Mouse (Mus musculus) heart, postnatal 0 days (tissue): ENCODE data around the gene Eva1a. TPM values are rescaled to one million over a fixed set of nuclear protein-coding genes. Genes with fewer than 3 reads are reported as not detected.

Source experiments
- ATAC-seq: fragments of 200-750 bp; cut with Nextera tagmentation; 2 replicates; pipeline ENCODE4 v1.8.0; 2017; ENCODE audit warnings: low read depth, moderate number of reproducible peaks, moderate library complexity; ENCODE audit not compliant: insufficient read depth
- DNase-seq: peaks from one replicate; pipeline ENCODE4 v3.0.0-alpha.2; 2016; ENCODE audit warnings: low spot score
- H3K27ac ChIP-seq: fragments of 300-500 bp; sonication (generic); 2 replicates; pipeline ENCODE4 v1.5.1; 2014; ENCODE audit warnings: low read depth, mild to moderate bottlenecking
- H3K27me3 ChIP-seq: fragments of 300-500 bp; sonication (generic); 2 replicates; pipeline ENCODE4 v1.6.1; 2014; ENCODE audit warnings: low read length, mixed read lengths; ENCODE audit not compliant: control insufficient read depth, insufficient read depth
- H3K36me3 ChIP-seq: fragments of 300-500 bp; sonication (generic); replicated peaks from 2 replicates; pipeline ENCODE4 v1.6.1; 2014; ENCODE audit warnings: low read length, mixed read lengths; ENCODE audit not compliant: control insufficient read depth, insufficient read depth
- H3K4me1 ChIP-seq: fragments of 300-500 bp; sonication (generic); 2 replicates; pipeline ENCODE4 v1.6.1; 2014; ENCODE audit warnings: antibody characterized with exemption; ENCODE audit not compliant: control insufficient read depth, insufficient read depth
- H3K4me2 ChIP-seq: fragments of 300-500 bp; sonication (generic); 2 replicates; pipeline ENCODE4 v1.6.1; 2014; ENCODE audit warnings: low read depth, mild to moderate bottlenecking, low read length, moderate library complexity
- H3K4me3 ChIP-seq: fragments of 300-500 bp; sonication (generic); 2 replicates; pipeline ENCODE4 v1.5.1; 2014; ENCODE audit warnings: low read depth, low read length
- H3K9ac ChIP-seq: fragments of 300-500 bp; sonication (generic); replicated peaks from 2 replicates; pipeline ENCODE4 v1.6.1; 2014; ENCODE audit warnings: low read depth, low read length, mixed read lengths
- H3K9me3 ChIP-seq: fragments of 300-500 bp; sonication (generic); replicated peaks from 2 replicates; pipeline ENCODE4 v1.6.1; 2016; ENCODE audit warnings: low read length; ENCODE audit not compliant: control insufficient read depth
- CTCF ChIP-seq: IDR thresholded peaks from 2 replicates; pipeline ENCODE4 v1.5.1; 2016; ENCODE audit warnings: antibody characterized with exemption, control low read depth, low read depth
- EP300 ChIP-seq: IDR thresholded peaks from 2 replicates; pipeline ENCODE4 v1.6.1; 2016; ENCODE audit warnings: antibody characterized with exemption, low read depth
- WGBS: fragments of 180-500 bp; shearing (Covaris S2); extraction: QIAGEN DNeasy Blood & Tissue Kit; methylation state at CpG from one replicate; pipeline ENCODE4 v1.1.7; 2014; 5-methylcytosine and 5-hydroxymethylcytosine counted together
- polyA plus RNA-seq: library from polyadenylated mRNA; unstranded; fragments of >200 nt; fragmentation: Nextera tagmentation; extraction: Ambion mirVana; gene quantifications from 2 replicates; pipeline ENCODE4 v1.2.1, GENCODE M21; 2015
- total RNA-seq: library from RNA; depleted of rRNA; stranded (reverse); fragments of >200 nt; gene quantifications from 2 replicates; pipeline ENCODE4 v1.2.3, GENCODE M21; 2014; ENCODE audit warnings: low replicate concordance

Gene Eva1a
- total and polyA plus RNA-seq, 2 experiments from 2014 or later: 4.2 to 6.6 TPM

DNA sequence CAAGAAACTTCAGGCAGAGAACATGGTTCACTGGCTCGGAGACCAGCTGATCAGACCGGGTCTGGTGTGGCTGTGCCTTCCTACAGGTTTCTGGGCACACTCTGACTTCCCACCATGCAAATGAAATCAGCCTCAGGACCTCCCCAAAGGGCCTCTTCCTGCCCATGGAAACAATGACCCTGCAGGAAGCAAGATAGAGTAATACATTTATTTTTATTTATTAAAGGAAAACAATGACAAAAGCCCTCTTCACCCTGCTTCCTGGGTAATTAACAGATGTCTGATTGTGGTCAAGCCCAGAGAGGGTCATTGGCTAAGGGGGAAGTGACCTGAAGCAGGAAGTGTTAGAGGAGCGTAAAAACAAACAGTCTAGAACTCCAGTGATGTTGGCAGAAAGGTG lies 43.4 kb downstream of the Eva1a start:
- Histone ChIP-seq H3K36me3 (no peaks in the 10 kb centered on the region), H3K4me3 (no peak overlapping the region), H3K9me3 (no peaks in the 10 kb centered on the region; the same call in 1 of the 2 replicates), H3K27me3 (no peaks in the 10 kb centered on the region), H3K4me1 (no peaks in the 10 kb centered on the region), H3K9ac (no peak overlapping the region), H3K4me2 (no peak overlapping the region), H3K27ac (peak overlapping the region; percentile 86)
- DNase-seq: peak; percentile 52
- 51% methylated on average over 3 of the region's 3 CpGs for WGBS
- peak; percentile 82 for ATAC-seq
- peak; percentile 85; the same call in 1 of the 2 replicates for TF ChIP-seq EP300
- TF ChIP-seq CTCF: no peak

DNA sequence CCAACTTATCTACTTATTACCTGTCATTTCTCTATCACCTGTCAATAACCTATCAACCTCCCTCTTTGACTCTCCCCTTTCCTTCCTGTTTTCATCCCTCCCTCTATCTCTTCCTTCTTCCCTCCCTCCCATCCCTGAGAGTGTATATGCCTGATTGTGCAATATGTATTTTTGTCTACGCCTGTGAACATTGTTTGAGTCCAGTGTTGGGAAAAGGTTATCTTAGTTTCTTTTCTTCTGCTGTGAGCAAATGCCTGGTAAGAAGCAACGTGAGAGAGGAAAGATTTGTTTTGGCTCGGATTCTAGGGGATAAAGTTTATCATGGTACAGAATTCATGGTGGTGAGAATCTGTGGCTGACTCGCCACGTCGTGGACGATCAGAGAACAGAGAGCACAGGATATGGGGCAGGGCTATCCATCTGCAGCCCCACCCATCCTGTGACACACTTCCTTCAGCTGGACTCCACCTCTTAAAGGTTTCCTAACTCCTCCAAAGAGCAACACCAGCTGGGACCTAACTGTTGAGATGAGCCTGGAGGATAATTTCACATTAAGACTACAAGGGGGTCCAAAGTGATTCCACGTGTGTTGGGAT lies 44.6 kb downstream of the Eva1a start:
- H3K4me2 ChIP-seq: no peak overlapping the region
- no peaks in the 10 kb centered on the region; the same call in 1 of the 2 replicates for H3K9me3 ChIP-seq
- 59% methylated on average over 8 of the region's 8 CpGs for WGBS
- no peak overlapping the region for H3K4me3 ChIP-seq
- H3K36me3 ChIP-seq: no peaks in the 10 kb centered on the region
- peak overlapping the region; percentile 70 for H3K27ac ChIP-seq
- H3K4me1 ChIP-seq: no peaks in the 10 kb centered on the region
- DNase-seq: peak; percentile 40
- no peak for TF ChIP-seq CTCF
- TF ChIP-seq EP300: no peak
- H3K9ac ChIP-seq: no peak overlapping the region
- ATAC-seq: no peak
- no peaks in the 10 kb centered on the region for H3K27me3 ChIP-seq

DNA sequence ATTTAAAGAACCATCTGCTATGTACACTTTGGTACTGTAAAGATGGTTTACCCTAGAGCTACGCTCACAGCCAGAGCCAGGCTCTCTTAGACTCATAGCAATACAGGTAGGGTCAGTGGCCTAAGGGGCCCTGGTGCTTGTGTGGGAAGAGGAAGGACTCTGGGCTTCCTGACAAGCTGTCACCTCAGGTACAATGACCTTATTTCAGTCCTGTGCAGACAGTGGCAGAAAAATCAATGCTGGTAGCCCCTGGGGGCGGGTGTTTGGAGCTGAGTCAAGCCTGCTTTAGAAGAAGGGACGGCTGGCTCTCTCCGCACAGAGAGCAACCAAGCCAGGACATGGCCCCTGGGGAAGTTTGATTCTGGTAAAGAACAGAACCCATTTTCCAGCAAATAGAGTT lies 47.3 kb downstream of the Eva1a start:
- no peaks in the 10 kb centered on the region for H3K4me1 ChIP-seq
- ATAC-seq: no peak
- 60% methylated on average over 4 of the region's 4 CpGs for WGBS
- no peaks in the 10 kb centered on the region for H3K36me3 ChIP-seq
- H3K9ac ChIP-seq: no peak overlapping the region
- peaks cover 7% of the 10 kb centered on the region; the same call in 1 of the 2 replicates for H3K27me3 ChIP-seq
- no peak overlapping the region for H3K4me2 ChIP-seq
- no peak overlapping the region for H3K4me3 ChIP-seq
- no peaks in the 10 kb centered on the region; the same call in 1 of the 2 replicates for H3K9me3 ChIP-seq
- no peak for TF ChIP-seq EP300
- no peak for TF ChIP-seq CTCF
- no peak overlapping the region for H3K27ac ChIP-seq
- no peak for DNase-seq

DNA sequence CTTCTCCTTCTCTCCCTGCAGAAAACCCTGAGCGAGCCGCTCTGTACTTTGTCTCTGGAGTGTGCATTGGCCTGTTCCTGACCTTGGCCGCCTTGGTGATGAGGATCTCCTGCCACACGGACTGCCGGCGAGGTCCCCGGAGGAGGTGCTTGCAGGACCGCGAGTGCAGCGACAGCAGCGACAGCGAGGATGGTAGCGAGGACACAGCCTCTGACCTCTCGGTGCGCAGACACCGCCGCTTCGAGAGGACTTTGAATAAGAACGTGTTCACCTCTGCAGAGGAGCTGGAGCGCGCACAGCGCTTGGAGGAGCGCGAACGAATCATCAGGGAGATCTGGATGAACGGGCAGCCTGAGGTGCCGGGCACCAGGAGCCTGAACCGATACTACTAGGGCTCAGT lies 50.9 kb downstream of the Eva1a start:
- 18% methylated on average over 28 of the region's 28 CpGs for WGBS
- DNase-seq: no peak
- TF ChIP-seq CTCF: no peak
- TF ChIP-seq EP300: no peak
- H3K27ac ChIP-seq: no peak overlapping the region
- no peak for ATAC-seq
- peaks cover 7% of the 10 kb centered on the region; the same call in 1 of the 2 replicates for H3K27me3 ChIP-seq
- H3K4me2 ChIP-seq: peak overlapping the region; percentile 39
- no peaks in the 10 kb centered on the region for H3K9me3 ChIP-seq
- no peaks in the 10 kb centered on the region for H3K36me3 ChIP-seq
- H3K4me3 ChIP-seq: peak overlapping the region; percentile 23
- no peaks in the 10 kb centered on the region for H3K4me1 ChIP-seq
- no peak overlapping the region for H3K9ac ChIP-seq

DNA sequence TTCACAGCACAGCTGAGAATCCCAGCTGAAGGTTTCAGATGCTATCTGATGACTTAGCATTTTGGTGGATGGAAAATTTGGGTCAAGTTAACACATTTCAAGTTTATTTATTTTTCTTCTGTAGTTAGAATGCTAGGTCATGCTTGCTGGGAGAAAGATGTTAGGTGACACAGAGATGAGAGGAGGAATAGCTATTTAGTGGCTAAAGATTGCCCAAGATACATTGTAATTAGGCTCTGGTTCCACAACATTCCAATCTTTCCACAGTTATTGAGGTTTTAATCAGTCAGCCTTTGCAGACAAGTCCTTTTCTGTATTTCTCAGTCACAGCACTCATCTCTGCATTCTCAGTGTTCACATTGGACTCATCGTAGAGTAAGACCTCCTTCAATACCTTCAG lies 56.9 kb downstream of the Eva1a start:
- no peaks in the 10 kb centered on the region for H3K36me3 ChIP-seq
- H3K27ac ChIP-seq: no peak overlapping the region
- H3K9ac ChIP-seq: no peak overlapping the region
- no peaks in the 10 kb centered on the region for H3K4me1 ChIP-seq
- no peaks in the 10 kb centered on the region for H3K27me3 ChIP-seq
- no peak overlapping the region for H3K4me3 ChIP-seq
- no peak overlapping the region for H3K4me2 ChIP-seq
- H3K9me3 ChIP-seq: peaks cover 3% of the 10 kb centered on the region; the same call in 1 of the 2 replicates
- ATAC-seq (no peak), DNase-seq (no peak)
- TF ChIP-seq EP300: no peak
- TF ChIP-seq CTCF: no peak
- WGBS: 78% methylated on average over 1 of the region's 1 CpGs

DNA sequence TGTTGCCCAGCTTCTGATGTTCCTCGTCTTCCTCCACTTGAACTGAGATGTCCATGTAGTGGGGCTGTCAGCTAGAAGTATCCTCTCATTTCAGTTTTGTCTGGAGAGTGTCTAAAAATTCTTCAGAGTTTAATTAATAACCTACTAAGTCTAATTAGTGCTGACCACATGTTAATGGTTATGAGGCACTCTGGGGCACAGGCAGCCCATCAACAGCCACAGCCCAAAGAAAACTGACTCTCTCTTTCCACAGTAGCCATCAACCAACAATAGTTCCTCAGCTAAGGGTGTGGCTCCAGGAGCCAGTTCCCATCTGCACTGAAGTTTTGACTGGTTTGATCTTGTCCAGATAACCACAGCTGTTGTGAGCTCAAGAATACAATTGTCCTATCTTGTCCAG lies 57.6 kb downstream of the Eva1a start:
- 88% methylated on average over 1 of the region's 1 CpGs for WGBS
- H3K36me3 ChIP-seq: no peaks in the 10 kb centered on the region

More for the DNA sequence above, 57.6 kb downstream of the Eva1a start:
- ATAC-seq (no peak), DNase-seq (no peak)
- no peak overlapping the region for H3K27ac ChIP-seq
- no peak overlapping the region for H3K4me3 ChIP-seq
- H3K9ac ChIP-seq: no peak overlapping the region
- H3K4me1 ChIP-seq: no peaks in the 10 kb centered on the region
- no peak overlapping the region for H3K4me2 ChIP-seq
- H3K9me3 ChIP-seq: peaks cover 3% of the 10 kb centered on the region; the same call in 1 of the 2 replicates
- H3K27me3 ChIP-seq: no peaks in the 10 kb centered on the region
- TF ChIP-seq CTCF (no peak), EP300 (no peak)
